Mouse (Mus musculus): Measurements from ENCODE around the gene Spaca4. TPM values are rescaled to one million over a fixed set of nuclear protein-coding genes. Genes with fewer than 3 reads are reported as not detected.
A peak's percentile ranks its signal among the peaks of the same experiment; 100 is the strongest.

The Spaca4 gene
- polyA plus RNA-seq, 1 experiment from 2014 or later = not detected

- Histone ChIP-seq H3K27me3 (ENCODE audit: control insufficient read depth, insufficient read depth, low read length) (peaks cover 12% of the 10 kb centered on the region), H3K9ac (replicated peaks; ENCODE audit: low read length) (peak overlapping the region; percentile 18; the same call in 1 of the 2 replicates), H3K9me3 (replicated peaks; ENCODE audit: control insufficient read depth, low read length) (no peaks in the 10 kb centered on the region), H3K4me3 (ENCODE audit: low read depth, low read length) (peak overlapping the region; percentile 14; the same call in 1 of the 2 replicates), H3K4me2 (ENCODE audit: low read depth, low read length) (peak overlapping the region; percentile 47), H3K36me3 (replicated peaks; ENCODE audit: control insufficient read depth, insufficient read depth, low read depth, low read length) (no peaks in the 10 kb centered on the region), H3K27ac (replicated peaks; ENCODE audit: low read depth, low read length) (no peak overlapping the region), H3K4me1 (ENCODE audit: control insufficient read depth, insufficient read depth, low read length) (peaks cover 3% of the 10 kb centered on the region; the same call in 1 of the 2 replicates)
- ATAC-seq (replicated peaks; ENCODE audit: insufficient number of reproducible peaks, low FRiP score, low TSS enrichment, low read depth) (peak; percentile 62), DNase-seq (ENCODE audit: low spot score) (no peak)
- WGBS = 3% methylated on average over 23 of the region's 27 CpGs
Observed at GRCm38 (mm10) chr7:45759400-45759799, 33.8 kb upstream of the Spaca4 start.

GRCm38 (mm10) chr7:45755703-45756102 lies 30.1 kb upstream of the Spaca4 start:
- peaks cover 3% of the 10 kb centered on the region; the same call in 1 of the 2 replicates for H3K4me1 ChIP-seq (ENCODE audit: control insufficient read depth, insufficient read depth, low read length)
- ATAC-seq (replicated peaks; ENCODE audit: insufficient number of reproducible peaks, low FRiP score, low TSS enrichment, low read depth) (no peak), DNase-seq (ENCODE audit: low spot score) (no peak)
- no peak overlapping the region for H3K9ac ChIP-seq (replicated peaks; ENCODE audit: low read length)
- H3K36me3 ChIP-seq (replicated peaks; ENCODE audit: control insufficient read depth, insufficient read depth, low read depth, low read length) = no peaks in the 10 kb centered on the region
- H3K9me3 ChIP-seq (replicated peaks; ENCODE audit: control insufficient read depth, low read length) = no peaks in the 10 kb centered on the region
- WGBS = 61% methylated on average over 6 of the region's 6 CpGs
- H3K27me3 ChIP-seq (ENCODE audit: control insufficient read depth, insufficient read depth, low read length) = peaks cover 12% of the 10 kb centered on the region
- no peak overlapping the region for H3K4me3 ChIP-seq (ENCODE audit: low read depth, low read length)
- no peak overlapping the region for H3K4me2 ChIP-seq (ENCODE audit: low read depth, low read length)
- H3K27ac ChIP-seq (replicated peaks; ENCODE audit: low read depth, low read length) = no peak overlapping the region

GRCm38 (mm10) chr7:45750162-45750561 lies 24.5 kb upstream of the Spaca4 start:
- no peak overlapping the region for H3K27ac ChIP-seq (replicated peaks; ENCODE audit: low read depth, low read length)
- no peaks in the 10 kb centered on the region for H3K9me3 ChIP-seq (replicated peaks; ENCODE audit: control insufficient read depth, low read length)
- no peaks in the 10 kb centered on the region for H3K27me3 ChIP-seq (ENCODE audit: control insufficient read depth, insufficient read depth, low read length)
- no peak overlapping the region for H3K9ac ChIP-seq (replicated peaks; ENCODE audit: low read length)
- no peak overlapping the region for H3K4me2 ChIP-seq (ENCODE audit: low read depth, low read length)
- H3K4me3 ChIP-seq (ENCODE audit: low read depth, low read length) = no peak overlapping the region
- no peak for DNase-seq (ENCODE audit: low spot score)
- WGBS = 65% methylated on average over 9 of the region's 9 CpGs
- no peaks in the 10 kb centered on the region for H3K36me3 ChIP-seq (replicated peaks; ENCODE audit: control insufficient read depth, insufficient read depth, low read depth, low read length)
- ATAC-seq (replicated peaks; ENCODE audit: insufficient number of reproducible peaks, low FRiP score, low TSS enrichment, low read depth) = no peak
- H3K4me1 ChIP-seq (ENCODE audit: control insufficient read depth, insufficient read depth, low read length) = no peaks in the 10 kb centered on the region

- H3K27me3 ChIP-seq (ENCODE audit: control insufficient read depth, insufficient read depth, low read length) = no peaks in the 10 kb centered on the region
- ATAC-seq (replicated peaks; ENCODE audit: insufficient number of reproducible peaks, low FRiP score, low TSS enrichment, low read depth) (no peak), DNase-seq (ENCODE audit: low spot score) (no peak)
- H3K9ac ChIP-seq (replicated peaks; ENCODE audit: low read length) = no peak overlapping the region
- WGBS = 58% methylated on average over 9 of the region's 10 CpGs
- H3K4me2 ChIP-seq (ENCODE audit: low read depth, low read length) = no peak overlapping the region
- H3K36me3 ChIP-seq (replicated peaks; ENCODE audit: control insufficient read depth, insufficient read depth, low read depth, low read length) = no peaks in the 10 kb centered on the region
- no peak overlapping the region for H3K4me3 ChIP-seq (ENCODE audit: low read depth, low read length)
- H3K9me3 ChIP-seq (replicated peaks; ENCODE audit: control insufficient read depth, low read length) = no peaks in the 10 kb centered on the region
- no peaks in the 10 kb centered on the region for H3K4me1 ChIP-seq (ENCODE audit: control insufficient read depth, insufficient read depth, low read length)
- no peak overlapping the region for H3K27ac ChIP-seq (replicated peaks; ENCODE audit: low read depth, low read length)
Observed at GRCm38 (mm10) chr7:45749401-45749800, 23.8 kb upstream of the Spaca4 start.

- H3K4me3 ChIP-seq (ENCODE audit: low read depth, low read length) = no peak overlapping the region
- 83% methylated on average over 7 of the region's 7 CpGs for whole genome bisulfite sequencing
- H3K9ac ChIP-seq (replicated peaks; ENCODE audit: low read length) = no peak overlapping the region
- no peaks in the 10 kb centered on the region for H3K27me3 ChIP-seq (ENCODE audit: control insufficient read depth, insufficient read depth, low read length)
- no peak overlapping the region for H3K27ac ChIP-seq (replicated peaks; ENCODE audit: low read depth, low read length)
- no peak for ATAC-seq (replicated peaks; ENCODE audit: insufficient number of reproducible peaks, low FRiP score, low TSS enrichment, low read depth)
- H3K9me3 ChIP-seq (replicated peaks; ENCODE audit: control insufficient read depth, low read length) = no peaks in the 10 kb centered on the region
- H3K4me2 ChIP-seq (ENCODE audit: low read depth, low read length) = no peak overlapping the region
- H3K36me3 ChIP-seq (replicated peaks; ENCODE audit: control insufficient read depth, insufficient read depth, low read depth, low read length) = no peaks in the 10 kb centered on the region
- no peaks in the 10 kb centered on the region for H3K4me1 ChIP-seq (ENCODE audit: control insufficient read depth, insufficient read depth, low read length)
- DNase-seq (ENCODE audit: low spot score) = no peak
Observed at GRCm38 (mm10) chr7:45748110-45748509, 22.5 kb upstream of the Spaca4 start.

GRCm38 (mm10) chr7:45747450-45747849 lies 21.8 kb upstream of the Spaca4 start:
- no peak overlapping the region for H3K4me3 ChIP-seq (ENCODE audit: low read depth, low read length)
- no peak overlapping the region for H3K4me2 ChIP-seq (ENCODE audit: low read depth, low read length)
- no peaks in the 10 kb centered on the region for H3K27me3 ChIP-seq (ENCODE audit: control insufficient read depth, insufficient read depth, low read length)
- H3K36me3 ChIP-seq (replicated peaks; ENCODE audit: control insufficient read depth, insufficient read depth, low read depth, low read length) = no peaks in the 10 kb centered on the region
- no peak overlapping the region for H3K27ac ChIP-seq (replicated peaks; ENCODE audit: low read depth, low read length)
- no peak for ATAC-seq (replicated peaks; ENCODE audit: insufficient number of reproducible peaks, low FRiP score, low TSS enrichment, low read depth)
- no peaks in the 10 kb centered on the region for H3K4me1 ChIP-seq (ENCODE audit: control insufficient read depth, insufficient read depth, low read length)
- DNase-seq (ENCODE audit: low spot score) = no peak
- WGBS = 86% methylated on average over 5 of the region's 5 CpGs
- no peak overlapping the region for H3K9ac ChIP-seq (replicated peaks; ENCODE audit: low read length)
- no peaks in the 10 kb centered on the region for H3K9me3 ChIP-seq (replicated peaks; ENCODE audit: control insufficient read depth, low read length)

GRCm38 (mm10) chr7:45746518-45746917 lies 20.9 kb upstream of the Spaca4 start:
- no peak overlapping the region for H3K9ac ChIP-seq (replicated peaks; ENCODE audit: low read length)
- DNase-seq (ENCODE audit: low spot score) = no peak
- no peak overlapping the region for H3K27ac ChIP-seq (replicated peaks; ENCODE audit: low read depth, low read length)
- H3K4me3 ChIP-seq (ENCODE audit: low read depth, low read length) = no peak overlapping the region
- no peaks in the 10 kb centered on the region; the same call in 1 of the 2 replicates for H3K4me1 ChIP-seq (ENCODE audit: control insufficient read depth, insufficient read depth, low read length)
- 67% methylated on average over 6 of the region's 6 CpGs for WGBS
- H3K36me3 ChIP-seq (replicated peaks; ENCODE audit: control insufficient read depth, insufficient read depth, low read depth, low read length) = no peaks in the 10 kb centered on the region
- no peaks in the 10 kb centered on the region for H3K9me3 ChIP-seq (replicated peaks; ENCODE audit: control insufficient read depth, low read length)
- no peak overlapping the region for H3K4me2 ChIP-seq (ENCODE audit: low read depth, low read length)
- no peaks in the 10 kb centered on the region for H3K27me3 ChIP-seq (ENCODE audit: control insufficient read depth, insufficient read depth, low read length)
- no peak for ATAC-seq (replicated peaks; ENCODE audit: insufficient number of reproducible peaks, low FRiP score, low TSS enrichment, low read depth)

GRCm38 (mm10) chr7:45744387-45744786 lies 18.8 kb upstream of the Spaca4 start:
- no peaks in the 10 kb centered on the region for H3K36me3 ChIP-seq (replicated peaks; ENCODE audit: control insufficient read depth, insufficient read depth, low read depth, low read length)
- no peak overlapping the region for H3K4me3 ChIP-seq (ENCODE audit: low read depth, low read length)
- ATAC-seq (replicated peaks; ENCODE audit: insufficient number of reproducible peaks, low FRiP score, low TSS enrichment, low read depth) (no peak), DNase-seq (ENCODE audit: low spot score) (peak; percentile 75)
- no peaks in the 10 kb centered on the region; the same call in 1 of the 2 replicates for H3K4me1 ChIP-seq (ENCODE audit: control insufficient read depth, insufficient read depth, low read length)
- H3K4me2 ChIP-seq (ENCODE audit: low read depth, low read length) = no peak overlapping the region
- H3K27me3 ChIP-seq (ENCODE audit: control insufficient read depth, insufficient read depth, low read length) = no peaks in the 10 kb centered on the region
- H3K9me3 ChIP-seq (replicated peaks; ENCODE audit: control insufficient read depth, low read length) = no peaks in the 10 kb centered on the region
- no peak overlapping the region for H3K9ac ChIP-seq (replicated peaks; ENCODE audit: low read length)
- no peak overlapping the region for H3K27ac ChIP-seq (replicated peaks; ENCODE audit: low read depth, low read length)
- WGBS = 39% methylated on average over 2 of the region's 2 CpGs
